Mouse (Mus musculus) right cerebral cortex, postnatal 4 days (tissue): Measurements from ENCODE around the gene Ebf3.

ENCODE experiments used
- DNase-seq: peaks from one replicate; pipeline ENCODE4 v3.0.0-alpha.2; 2022

Ebf3 gene

GRCm38 (mm10) chr7:137311341-137312110 is 2.7 kb downstream of the Ebf3 start:
- no peak for DNase-seq

DNA sequence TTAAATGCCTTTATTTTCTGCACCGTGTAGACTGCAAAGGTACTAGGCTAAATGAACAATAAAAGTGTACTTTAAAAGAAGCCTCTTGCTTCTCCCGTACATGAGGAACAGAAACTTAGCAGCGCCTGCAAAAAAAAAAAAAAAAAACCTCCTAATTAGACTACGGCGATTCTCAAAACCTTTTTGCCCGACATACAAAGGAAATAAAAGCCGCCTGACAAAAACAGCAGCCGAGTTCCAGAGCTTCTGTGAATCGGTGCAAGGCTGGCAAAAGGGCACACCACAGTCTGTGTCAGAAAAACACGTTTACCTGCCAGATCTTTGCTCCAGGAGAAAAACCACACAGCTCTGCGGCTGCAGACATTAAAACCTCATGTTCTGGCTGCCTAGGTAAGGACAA is 3.4 kb downstream of the Ebf3 start:
- DNase-seq: no peak

- no peak for DNase-seq
Measured at GRCm38 (mm10) chr7:137310091-137310761, 4.0 kb downstream of the Ebf3 start.

DNA sequence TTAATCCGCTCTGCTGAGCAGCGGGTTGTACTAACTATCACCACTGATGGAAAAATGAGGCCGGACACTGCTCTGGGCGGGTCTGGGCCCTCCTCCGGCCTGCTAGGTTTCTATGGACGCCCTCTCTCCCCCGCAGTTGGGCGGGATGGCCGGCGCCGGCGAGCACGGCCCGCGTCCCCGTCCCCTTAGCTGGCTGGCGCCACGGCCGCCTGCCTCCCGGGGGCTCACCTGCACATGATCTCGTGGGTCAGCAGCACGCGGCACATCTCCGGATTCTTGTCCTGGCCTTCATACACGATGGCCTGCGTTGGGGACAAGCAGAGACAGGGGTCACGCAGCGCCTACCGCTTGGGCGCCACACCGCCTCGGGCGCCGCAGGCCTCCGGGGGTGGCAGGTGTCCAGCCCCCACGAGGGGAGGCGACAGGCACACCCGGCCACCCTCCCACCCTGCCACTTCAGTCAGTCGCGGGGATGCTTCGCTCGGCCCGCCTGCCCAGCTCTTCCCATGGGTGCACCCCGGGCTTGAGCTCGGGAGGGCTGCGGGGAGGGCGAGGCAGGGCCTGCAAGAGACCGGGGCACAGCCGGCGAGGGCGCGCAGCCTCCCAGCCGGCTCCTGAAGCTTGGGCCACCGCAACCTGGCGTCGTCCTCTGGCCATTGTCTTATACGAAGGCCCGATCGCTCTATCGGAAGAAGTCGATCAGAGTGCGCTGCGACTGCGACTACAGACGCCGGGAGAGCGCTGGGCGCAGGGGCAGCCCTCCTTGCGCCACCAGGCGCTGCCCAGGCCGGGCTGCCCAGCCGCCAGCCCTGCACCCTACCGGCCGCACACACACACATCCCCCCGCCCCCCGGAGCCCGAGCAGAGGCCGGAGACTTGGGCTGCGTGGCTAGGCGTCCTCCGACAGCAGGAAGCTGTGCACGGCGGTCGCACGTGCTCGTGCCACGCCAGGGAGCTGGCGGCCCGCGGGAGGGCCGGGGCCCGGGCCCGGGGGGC is 4.9 kb downstream of the Ebf3 start:
- DNase-seq: no peak

DNA sequence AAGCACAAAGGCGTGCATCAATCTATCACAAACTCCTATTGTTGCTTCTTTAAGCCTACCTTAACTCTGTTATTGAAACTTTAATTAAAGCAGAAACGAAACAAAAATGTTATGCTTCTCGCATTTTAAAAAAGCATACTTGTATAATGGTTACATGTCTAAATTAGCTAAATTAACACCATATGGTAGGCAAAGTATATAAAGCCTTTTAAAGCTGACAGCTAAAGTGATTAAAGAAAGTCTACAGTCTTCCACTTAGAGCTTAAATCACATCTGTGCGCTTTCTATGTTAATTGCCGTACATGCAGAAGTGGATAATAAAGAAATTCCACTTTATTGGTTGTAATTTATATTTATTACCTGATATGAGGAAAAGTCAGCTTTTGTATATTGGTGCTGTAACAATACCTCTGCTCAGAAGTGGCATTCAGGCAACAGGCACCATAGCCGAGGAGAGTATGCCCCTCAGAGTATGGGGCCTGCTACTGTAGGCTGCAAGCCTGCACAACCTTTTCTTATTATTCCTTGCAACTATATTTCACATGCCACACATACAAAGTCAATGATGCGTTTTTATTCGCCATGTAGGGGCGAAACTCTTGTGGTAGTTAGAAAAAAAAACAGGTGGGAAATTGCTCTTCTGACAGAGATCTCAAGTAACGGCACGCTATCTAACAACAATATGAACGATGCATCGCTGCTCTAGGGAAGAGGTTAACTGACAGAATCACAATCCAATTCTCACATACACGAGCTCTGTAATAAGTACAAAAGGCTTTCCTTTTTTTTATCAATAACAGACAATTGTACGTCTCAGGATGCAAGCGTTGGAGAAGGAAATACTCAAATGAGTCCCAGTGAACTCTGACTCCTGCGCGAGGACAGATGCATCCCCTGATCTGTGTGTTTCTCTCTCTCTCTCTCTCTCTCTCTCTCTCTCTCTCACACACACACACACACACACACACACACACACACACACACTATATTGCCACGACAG is 5.9 kb downstream of the Ebf3 start:
- no peak for DNase-seq

DNA sequence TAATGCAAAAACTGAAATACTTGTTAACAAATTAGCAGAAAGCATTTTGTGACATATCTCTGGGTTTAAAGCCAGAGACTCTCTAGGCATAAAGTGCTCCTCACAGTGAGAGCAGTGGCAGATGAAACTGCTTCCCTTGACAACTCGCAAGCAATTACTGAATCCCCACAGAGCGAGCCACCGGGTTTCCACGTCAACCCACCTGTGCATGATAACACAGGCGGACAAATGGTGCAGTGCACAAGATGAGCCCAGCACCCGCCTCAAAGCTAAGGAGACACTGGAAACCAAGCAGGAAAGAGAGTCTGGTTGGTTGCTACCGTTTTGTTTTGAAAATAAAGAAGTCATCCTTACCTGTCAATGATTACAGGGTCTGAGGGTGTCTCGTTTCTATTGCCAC is 7.1 kb downstream of the Ebf3 start:
- no peak for DNase-seq

GRCm38 (mm10) chr7:137306127-137306526 is 8.1 kb downstream of the Ebf3 start:
- no peak for DNase-seq

GRCm38 (mm10) chr7:137303776-137304171 is 10.5 kb downstream of the Ebf3 start:
- no peak for DNase-seq

- no peak for DNase-seq
Measured at GRCm38 (mm10) chr7:137302961-137303775, 11.1 kb downstream of the Ebf3 start.

GRCm38 (mm10) chr7:137302161-137302560 is 12.1 kb downstream of the Ebf3 start:
- no peak for DNase-seq

DNA sequence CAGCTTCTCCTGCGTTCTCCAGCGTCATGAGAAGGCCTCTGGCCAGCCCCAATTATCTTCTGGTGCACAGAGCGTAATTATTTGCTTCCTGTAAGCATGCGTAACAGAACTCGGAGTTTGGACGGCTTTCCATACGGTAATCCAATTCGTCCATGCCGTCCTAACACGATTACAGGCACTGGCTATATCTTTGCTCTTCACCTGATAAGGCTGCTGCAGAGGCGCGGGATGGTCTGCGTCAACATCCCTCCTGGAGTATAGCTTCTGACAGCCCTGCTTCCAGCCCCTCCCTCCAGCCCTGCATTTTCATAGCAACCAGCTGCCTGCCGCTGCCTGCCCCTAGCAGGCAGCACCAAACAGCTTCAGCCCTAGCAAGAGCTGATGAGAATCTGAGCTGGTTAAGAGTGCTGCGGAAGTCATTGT is 12.9 kb downstream of the Ebf3 start:
- no peak for DNase-seq

DNA sequence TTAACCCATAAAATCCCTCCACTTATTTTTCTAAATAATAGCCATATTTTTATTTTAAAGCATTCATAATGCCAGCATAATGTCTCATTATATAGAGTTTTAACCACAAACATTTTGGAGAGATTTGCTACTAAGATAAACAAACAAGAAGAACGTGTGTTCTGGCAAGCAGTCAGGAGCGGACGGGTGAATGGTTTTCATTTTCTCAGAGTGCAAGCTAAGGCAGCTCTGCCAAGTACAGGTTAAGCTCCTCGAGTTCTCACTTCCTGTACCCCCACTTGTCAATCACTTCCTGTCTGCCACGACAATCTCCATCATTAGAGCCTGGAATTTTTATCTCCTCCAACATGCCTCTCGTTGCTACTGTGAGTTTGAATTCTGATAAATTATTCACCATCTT is 13.4 kb downstream of the Ebf3 start:
- DNase-seq: no peak

GRCm38 (mm10) chr7:137300169-137300568 is 14.1 kb downstream of the Ebf3 start:
- no peak for DNase-seq

DNA sequence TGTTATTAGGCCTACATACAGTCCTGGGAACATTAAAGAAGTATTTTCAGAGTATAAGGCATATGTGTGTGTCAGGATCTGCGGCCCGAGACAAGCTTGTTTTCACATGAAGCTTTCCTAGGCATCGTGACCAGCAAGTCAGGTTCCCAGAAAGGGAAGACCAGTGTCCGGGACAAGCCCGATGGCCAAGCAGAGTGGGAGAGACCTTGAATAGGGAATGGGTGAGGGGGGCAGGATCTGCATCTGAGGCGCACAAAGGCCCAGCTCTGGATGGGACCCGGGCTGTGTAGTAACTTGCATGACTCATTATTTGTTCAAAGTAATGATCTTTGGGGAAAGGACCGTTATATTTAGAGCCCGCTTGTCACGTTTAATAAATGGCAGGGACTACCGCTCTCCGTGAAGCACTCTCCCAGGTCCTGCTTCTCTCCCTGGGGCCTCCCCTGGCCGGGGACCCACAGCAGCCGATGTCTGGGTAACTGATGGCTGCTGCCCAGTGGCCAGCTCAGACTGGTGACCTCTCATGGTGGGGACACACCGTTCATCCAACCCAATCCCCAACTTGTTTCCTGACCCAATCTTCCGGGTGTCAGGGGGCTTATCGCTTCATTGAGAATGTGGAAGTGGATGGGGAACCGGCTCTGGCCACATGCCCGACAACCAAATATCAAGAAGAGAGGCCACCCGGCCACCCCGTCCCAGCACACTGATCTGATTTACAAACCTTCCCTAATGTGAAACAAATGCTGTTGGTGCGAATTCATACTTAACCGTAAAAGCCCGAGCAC is 16.5 kb downstream of the Ebf3 start:
- DNase-seq: no peak

GRCm38 (mm10) chr7:137297131-137297530 is 17.1 kb downstream of the Ebf3 start:
- no peak for DNase-seq

GRCm38 (mm10) chr7:137295612-137296011 is 18.6 kb downstream of the Ebf3 start:
- no peak for DNase-seq

- no peak for DNase-seq
Measured at GRCm38 (mm10) chr7:137294446-137294845, 19.8 kb downstream of the Ebf3 start.

GRCm38 (mm10) chr7:137289290-137289957 is 24.8 kb downstream of the Ebf3 start:
- no peak for DNase-seq

DNA sequence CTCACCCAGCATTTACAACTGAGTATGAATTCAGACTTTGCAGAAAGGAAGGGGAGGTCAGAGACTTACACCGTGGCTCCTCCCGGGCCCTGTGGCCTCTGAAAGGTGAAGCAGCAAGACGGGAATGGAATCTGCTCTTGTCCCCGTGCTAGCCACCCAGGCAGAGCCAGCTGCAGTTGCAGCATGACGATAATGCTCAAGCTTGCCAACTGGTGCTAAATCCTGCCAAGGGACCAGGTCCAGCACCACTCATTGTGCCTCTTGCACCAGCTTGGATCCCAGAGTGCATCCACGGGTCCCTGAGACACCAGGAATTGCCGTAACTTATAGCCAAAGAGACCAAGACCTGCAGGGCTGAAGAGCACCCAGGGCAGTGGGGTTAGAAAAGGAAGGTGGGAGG is 36.1 kb downstream of the Ebf3 start:
- no peak for DNase-seq

GRCm38 (mm10) chr7:137277713-137278112 is 36.5 kb downstream of the Ebf3 start:
- no peak for DNase-seq
